17 mouse cellular contexts compared by ENCODE assay signal in the genomic region with DNA sequence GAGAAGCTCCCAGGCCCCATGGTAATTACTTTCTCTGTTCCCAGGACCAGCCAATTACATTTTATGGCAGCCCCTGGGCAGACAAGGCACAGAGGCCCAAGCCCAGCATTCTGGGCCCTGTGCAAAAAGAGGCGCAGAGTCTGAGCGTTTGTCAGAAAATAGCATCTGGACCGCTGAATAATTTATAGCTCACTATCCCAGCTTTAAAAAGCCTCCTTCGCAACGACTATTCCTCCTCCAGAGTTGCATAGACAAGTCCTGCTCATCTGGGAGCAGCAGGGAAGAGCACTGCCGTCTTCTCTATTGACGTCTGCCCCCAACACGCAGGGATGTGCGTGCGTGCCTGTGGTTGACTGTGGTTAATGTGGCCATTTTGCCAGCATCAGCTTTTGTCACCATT. TPM values are rescaled to one million over a fixed set of nuclear protein-coding genes. Genes with fewer than 3 reads are reported as not detected.
DNase-seq lines count a peak whose midpoint lies in the region; ATAC-seq lines count a peak whose summit lies in the region.
"Had no signal": no experiment of that assay in that cellular context is flagged by ENCODE, and none has a peak within 500 bp of the region (broad histone marks: within the 10 kb centered on the region; RNA-seq: fewer than 3 reads in every experiment).

No protein-coding gene starts in this region.

- no peak overlapping the region for H3K9ac ChIP-seq in hindbrain, embryonic 12.5 days
- no peak overlapping the region for H3K9ac ChIP-seq in hindbrain, embryonic 11.5 days (ENCODE audit: low read depth, low read length)
- no peak overlapping the region for H3K9ac ChIP-seq in neural tube, embryonic 11.5 days (ENCODE audit: low read length)
- H3K9ac ChIP-seq: kidney, embryonic 15.5 days had no signal

- intact Hi-C loops in left cerebral cortex, postnatal 14 days (cut with DNase I) = loop anchor here (2.0 kb wide), 1 partner anchor 46 kb away; no protein-coding TSS in a partner anchor

- H3K4me3 ChIP-seq in hindbrain, embryonic 12.5 days = no peak overlapping the region
- no peak overlapping the region for H3K4me3 ChIP-seq in hindbrain, embryonic 11.5 days (ENCODE audit: low read depth, low read length)
- no peak overlapping the region for H3K4me3 ChIP-seq in neural tube, embryonic 11.5 days (ENCODE audit: low read depth, low read length)
- H3K4me3 ChIP-seq: heart, adult 2 months; kidney, embryonic 15.5 days had no signal

- no peaks in the 10 kb centered on the region for H3K36me3 ChIP-seq in hindbrain, embryonic 12.5 days
- H3K36me3 ChIP-seq in hindbrain, embryonic 11.5 days (ENCODE audit: control insufficient read depth, insufficient read depth, low read length) = no peaks in the 10 kb centered on the region
- no peaks in the 10 kb centered on the region for H3K36me3 ChIP-seq in neural tube, embryonic 11.5 days (ENCODE audit: control insufficient read depth, insufficient read depth, low read length)
- H3K36me3 ChIP-seq: kidney, embryonic 15.5 days had no signal

- no peaks in the 10 kb centered on the region for H3K4me1 ChIP-seq in hindbrain, embryonic 12.5 days
- no peaks in the 10 kb centered on the region for H3K4me1 ChIP-seq in hindbrain, embryonic 11.5 days (replicated peaks; ENCODE audit: control insufficient read depth, insufficient read depth, low read length)
- no peaks in the 10 kb centered on the region for H3K4me1 ChIP-seq in neural tube, embryonic 11.5 days (ENCODE audit: control insufficient read depth, insufficient read depth, low read length)
- H3K4me1 ChIP-seq: kidney, embryonic 15.5 days had no signal

- H3K27me3 ChIP-seq in hindbrain, embryonic 12.5 days = no peaks in the 10 kb centered on the region
- H3K27me3 ChIP-seq in hindbrain, embryonic 11.5 days (ENCODE audit: control insufficient read depth, insufficient read depth, low read length) = no peaks in the 10 kb centered on the region
- H3K27me3 ChIP-seq in neural tube, embryonic 11.5 days (ENCODE audit: control insufficient read depth, insufficient read depth, low read length) = no peaks in the 10 kb centered on the region
- H3K27me3 ChIP-seq: Patski had no signal

- peaks cover 3% of the 10 kb centered on the region; the same call in 1 of the 2 replicates for H3K9me3 ChIP-seq in hindbrain, embryonic 12.5 days (replicated peaks)
- no peaks in the 10 kb centered on the region for H3K9me3 ChIP-seq in hindbrain, embryonic 11.5 days (ENCODE audit: control insufficient read depth, low read length)
- no peaks in the 10 kb centered on the region for H3K9me3 ChIP-seq in neural tube, embryonic 11.5 days (ENCODE audit: control insufficient read depth, low read length)
- H3K9me3 ChIP-seq: kidney, embryonic 15.5 days had no signal

- DNase-seq in hindbrain, embryonic 11.5 days (ENCODE audit: low spot score) = no peak
- no peak for DNase-seq in neural tube, embryonic 11.5 days (ENCODE audit: low spot score)
- DNase-seq in neural tube, embryonic 10.5 days (ENCODE audit: extremely low spot score, low spot score) = no peak
- peak; percentile 45 to 66 for DNase-seq in left cerebral cortex, postnatal 14 days (ENCODE audit: low spot score in 2 of 2)
- peak; percentile 81 for DNase-seq in telencephalon, adult 2 months (ENCODE audit: low read depth, low spot score)
- DNase-seq: B cell, adult 2 months; cerebellum, adult 11 months; cerebellum, postnatal 36 days; heart, adult 2 months; lung, adult 2 months; thymus, postnatal 4 days had no signal

- no peak overlapping the region for H3K4me2 ChIP-seq in hindbrain, embryonic 12.5 days (replicated peaks)
- no peak overlapping the region for H3K4me2 ChIP-seq in hindbrain, embryonic 11.5 days (replicated peaks; ENCODE audit: low read depth, low read length)
- no peak overlapping the region for H3K4me2 ChIP-seq in neural tube, embryonic 11.5 days (ENCODE audit: low read depth)
- H3K4me2 ChIP-seq: kidney, embryonic 15.5 days had no signal

- 73% methylated on average over 10 of the region's 10 CpGs for WGBS in hindbrain, embryonic 12.5 days
- WGBS in hindbrain, embryonic 11.5 days = 80% methylated on average over 10 of the region's 10 CpGs
- 44% methylated on average over 10 of the region's 10 CpGs for WGBS in neural tube, embryonic 11.5 days

- H3K27ac ChIP-seq in hindbrain, embryonic 12.5 days = peak overlapping the region; percentile 3
- H3K27ac ChIP-seq in hindbrain, embryonic 11.5 days (ENCODE audit: low read depth, low read length) = no peak overlapping the region
- peak overlapping the region; percentile 17; the same call in 1 of the 2 replicates for H3K27ac ChIP-seq in neural tube, embryonic 11.5 days (ENCODE audit: low read depth, low read length)
- H3K27ac ChIP-seq: heart, adult 2 months; kidney, embryonic 15.5 days; macrophage had no signal

- ATAC-seq in hindbrain, embryonic 12.5 days (ENCODE audit: low FRiP score) = peak; percentile 67; the same call in 1 of the 2 replicates
- ATAC-seq in hindbrain, embryonic 11.5 days (ENCODE audit: low FRiP score) = no peak; the same call in 1 of the 2 replicates
- peak; percentile 38; the same call in 1 of the 2 replicates for ATAC-seq in neural tube, embryonic 11.5 days (ENCODE audit: insufficient read depth, low FRiP score, low TSS enrichment)
- no peak for ATAC-seq in erythroid progenitor cell, adult 5-6 weeks (replicated peaks; ENCODE audit: low FRiP score, poor library complexity, severe bottlenecking)
- ATAC-seq: Patski had no signal

RNA-seq across cellular contexts. Expression of a gene that starts 14.0 kb away (rescaled TPM):
- polyA plus RNA-seq in hindbrain, embryonic 12.5 days (2016; fragmentation: Nextera tagmentation; extraction: Ambion mirVana) = 16.1 and 16.7 TPM in 2 replicates
- polyA plus RNA-seq in hindbrain, embryonic 11.5 days (2014; fragmentation: Nextera tagmentation; extraction: Ambion mirVana) = 10.4 and 12.2 TPM in 2 replicates
- 11.3 and 14.6 TPM in 2 replicates for polyA plus RNA-seq in neural tube, embryonic 11.5 days (2014; fragmentation: Nextera tagmentation; extraction: Ambion mirVana)
- total RNA-seq in left cerebral cortex, postnatal 14 days (2021) = 10 to 100 TPM; 22.7 to 22.8 TPM
- total RNA-seq in erythroid progenitor cell, adult 5-6 weeks (2015; ENCODE audit: low replicate concordance) = 7.2 and 14.3 TPM in 2 replicates
- total RNA-seq in erythroid progenitor cell, adult 5-6 weeks (2017; ENCODE audit: low replicate concordance) = 2.7 and 3.8 TPM in 2 replicates

RNA-seq across cellular contexts. Expression of a gene that starts 23.8 kb away (rescaled TPM):
- polyA plus RNA-seq in hindbrain, embryonic 12.5 days (2016; fragmentation: Nextera tagmentation; extraction: Ambion mirVana) = 7.6 and 8.0 TPM in 2 replicates
- 1.9 and 3.3 TPM in 2 replicates for polyA plus RNA-seq in hindbrain, embryonic 11.5 days (2014; fragmentation: Nextera tagmentation; extraction: Ambion mirVana)
- polyA plus RNA-seq in neural tube, embryonic 11.5 days (2014; fragmentation: Nextera tagmentation; extraction: Ambion mirVana) = 8.7 and 9.5 TPM in 2 replicates
- total RNA-seq in left cerebral cortex, postnatal 14 days (2021) = 100 to 1,000 TPM; 455 to 479 TPM
- total RNA-seq in erythroid progenitor cell, adult 5-6 weeks (2015; ENCODE audit: low replicate concordance) = not detected in 2 replicates
- not detected in 2 replicates for total RNA-seq in erythroid progenitor cell, adult 5-6 weeks (2017; ENCODE audit: low replicate concordance)
- polyA plus RNA-seq: liver, adult 2 months; macrophage had no signal

RNA-seq across cellular contexts. Expression of a gene that starts 47.9 kb away (rescaled TPM):
- 495 and 532 TPM in 2 replicates for polyA plus RNA-seq in hindbrain, embryonic 12.5 days (2016; fragmentation: Nextera tagmentation; extraction: Ambion mirVana)
- 574 and 582 TPM in 2 replicates for polyA plus RNA-seq in hindbrain, embryonic 11.5 days (2014; fragmentation: Nextera tagmentation; extraction: Ambion mirVana)
- polyA plus RNA-seq in neural tube, embryonic 11.5 days (2014; fragmentation: Nextera tagmentation; extraction: Ambion mirVana) = 570 and 602 TPM in 2 replicates
- total RNA-seq in left cerebral cortex, postnatal 14 days (2021) = 100 to 1,000 TPM; 440 to 455 TPM
- 94.1 and 105 TPM in 2 replicates for total RNA-seq in erythroid progenitor cell, adult 5-6 weeks (2015; ENCODE audit: low replicate concordance)
- 94.0 and 125 TPM in 2 replicates for total RNA-seq in erythroid progenitor cell, adult 5-6 weeks (2017; ENCODE audit: low replicate concordance)

Comparison
In these comparisons a context has a peak if more than half of its experiments do, and no peak if none do; other contexts are left out.
1. ATAC-seq: peak in hindbrain, embryonic 12.5 days (single experiment) and neural tube, embryonic 11.5 days (single experiment); none in hindbrain, embryonic 11.5 days (single experiment) and erythroid progenitor cell, adult 5-6 weeks (single experiment).
2. DNase-seq: peak in left cerebral cortex, postnatal 14 days (2 of 2) and telencephalon, adult 2 months (single experiment); none in hindbrain, embryonic 11.5 days (single experiment), neural tube, embryonic 11.5 days (single experiment) and neural tube, embryonic 10.5 days (single experiment).